Mouse (Mus musculus) liver, embryonic 12.5 days (tissue): ENCODE measurements around the gene Ankrd54. TPM values are rescaled to one million over a fixed set of nuclear protein-coding genes. Genes with fewer than 3 reads are reported as not detected.

ENCODE experiments used
- ATAC-seq: fragments of 200-750 bp; cut with Nextera tagmentation; 2 replicates; pipeline ENCODE4 v1.8.0; 2017; ENCODE audit warnings: moderate number of reproducible peaks, mild to moderate bottlenecking, moderate library complexity
- H3K27ac ChIP-seq: fragments of 300-500 bp; sonication (generic); 2 replicates; pipeline ENCODE4 v1.5.1; 2016; ENCODE audit warnings: mild to moderate bottlenecking
- H3K27me3 ChIP-seq: fragments of 300-500 bp; sonication (generic); replicated peaks from 2 replicates; pipeline ENCODE4 v1.6.1; 2016; ENCODE audit warnings: mild to moderate bottlenecking, moderate library complexity
- H3K36me3 ChIP-seq: fragments of 300-500 bp; sonication (generic); 2 replicates; pipeline ENCODE4 v1.6.1; 2016; ENCODE audit warnings: mild to moderate bottlenecking, moderate library complexity
- H3K4me1 ChIP-seq: fragments of 300-500 bp; sonication (generic); 2 replicates; pipeline ENCODE4 v1.6.1; 2016
- H3K4me2 ChIP-seq: fragments of 300-500 bp; sonication (generic); 2 replicates; pipeline ENCODE4 v1.6.1; 2016; ENCODE audit warnings: mild to moderate bottlenecking, moderate library complexity
- H3K4me3 ChIP-seq: fragments of 300-500 bp; sonication (generic); 2 replicates; pipeline ENCODE4 v1.5.1; 2016; ENCODE audit warnings: mild to moderate bottlenecking, moderate library complexity
- H3K9ac ChIP-seq: fragments of 300-500 bp; sonication (generic); 2 replicates; pipeline ENCODE4 v1.6.1; 2016; ENCODE audit warnings: mild to moderate bottlenecking, moderate library complexity
- H3K9me3 ChIP-seq: fragments of 300-500 bp; sonication (generic); replicated peaks from 2 replicates; pipeline ENCODE4 v1.6.1; 2016; ENCODE audit warnings: mild to moderate bottlenecking, moderate library complexity
- WGBS: fragments of 180-500 bp; shearing (Covaris S2); methylation state at CpG from one replicate; pipeline ENCODE4 v1.1.7; 2016; ENCODE audit not compliant: insufficient replicate concordance; 5-methylcytosine and 5-hydroxymethylcytosine counted together
- polyA plus RNA-seq: library from polyadenylated mRNA; unstranded; fragments of >200 nt; fragmentation: Nextera tagmentation; extraction: Ambion mirVana; gene quantifications from 2 replicates; pipeline ENCODE4 v1.2.1, GENCODE M21; 2016

Ankrd54 gene
- polyA plus RNA-seq, 1 experiment from 2014 or later, result 61.4 TPM

DNA sequence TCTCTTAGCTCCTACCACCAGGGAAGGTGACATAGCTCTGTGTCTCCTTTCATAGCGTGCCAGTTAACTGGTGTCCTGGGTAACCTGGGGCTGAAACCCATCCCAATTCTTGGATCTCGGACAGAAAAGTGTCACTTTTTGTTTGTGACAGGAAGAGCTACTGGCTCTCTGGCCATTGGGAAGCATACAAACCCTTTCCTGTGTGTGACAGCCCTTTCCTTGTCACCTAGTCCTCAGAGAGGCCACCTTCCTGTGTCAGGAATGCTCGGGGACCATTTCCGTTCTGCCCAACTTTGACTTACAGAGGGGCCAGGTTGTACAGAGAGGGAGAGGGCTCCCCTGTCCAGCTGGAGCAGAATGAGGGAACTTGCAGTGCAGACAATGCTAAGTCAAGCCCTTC is 36.8 kb upstream of the Ankrd54 start:
- Histone ChIP-seq H3K9ac (no peak overlapping the region), H3K36me3 (peaks cover 19% of the 10 kb centered on the region), H3K9me3 (no peaks in the 10 kb centered on the region), H3K27ac (peak overlapping the region; percentile 38; the same call in 1 of the 2 replicates), H3K27me3 (0 out of 2 replicates have a peak, but pooled peaks cover 13% of the 10 kb centered on the region), H3K4me1 (peaks cover 30% of the 10 kb centered on the region), H3K4me2 (no peak overlapping the region), H3K4me3 (no peak overlapping the region)
- 40% methylated on average over 4 of the region's 4 CpGs for WGBS
- ATAC-seq, result no peak

DNA sequence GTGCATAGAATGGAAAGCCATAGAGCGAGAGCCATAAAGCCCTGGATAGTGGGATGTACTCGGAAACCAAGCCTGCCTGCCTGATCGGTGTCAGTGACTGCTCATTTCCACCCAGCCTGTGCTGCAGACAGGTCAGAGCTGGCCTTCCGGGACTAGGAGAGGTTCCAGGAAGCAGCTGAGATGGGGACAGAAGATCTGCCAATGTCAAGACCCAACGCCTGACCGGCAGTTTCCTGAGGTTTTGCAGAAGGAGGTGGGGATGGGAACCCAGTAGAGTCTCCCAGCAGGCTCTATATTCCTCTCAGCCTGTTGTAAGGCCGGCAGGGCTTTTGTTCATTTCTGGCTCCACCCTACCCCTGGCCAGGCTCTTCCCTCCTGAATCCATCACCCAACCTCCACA is 36.2 kb upstream of the Ankrd54 start:
- no peaks in the 10 kb centered on the region for H3K9me3 ChIP-seq
- WGBS, result 20% methylated on average over 7 of the region's 7 CpGs
- ATAC-seq, result 0 out of 2 replicates have a peak, but pooled peaks have one; percentile 24
- H3K27ac ChIP-seq, result peak overlapping the region; percentile 38; the same call in 1 of the 2 replicates
- no peak overlapping the region for H3K9ac ChIP-seq
- 0 out of 2 replicates have a peak, but pooled peaks cover 13% of the 10 kb centered on the region for H3K27me3 ChIP-seq
- no peak overlapping the region for H3K4me3 ChIP-seq
- no peak overlapping the region for H3K4me2 ChIP-seq
- peaks cover 25% of the 10 kb centered on the region for H3K36me3 ChIP-seq
- H3K4me1 ChIP-seq, result peaks cover 30% of the 10 kb centered on the region

DNA sequence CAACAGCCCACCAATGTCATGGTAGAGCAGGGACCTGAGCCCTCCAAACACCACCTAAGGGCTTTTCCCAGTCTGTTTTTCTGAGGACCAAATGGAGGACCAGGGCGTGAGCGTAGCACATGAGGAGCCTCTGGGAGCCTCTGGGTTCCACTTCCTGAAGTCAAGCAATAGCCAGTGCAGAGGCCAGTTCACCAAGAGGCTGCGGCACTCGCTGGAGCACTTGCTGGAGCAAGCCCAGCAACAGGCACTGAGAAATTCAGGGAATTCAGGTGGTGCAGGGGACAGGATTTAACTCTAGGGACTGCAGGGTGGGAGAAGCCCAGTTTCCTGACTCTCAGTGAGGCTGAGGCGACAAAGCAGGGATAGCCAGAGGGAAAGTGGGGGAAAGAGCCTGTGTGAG is 35.5 kb upstream of the Ankrd54 start:
- no peaks in the 10 kb centered on the region for H3K9me3 ChIP-seq
- no peak overlapping the region; the same call in 1 of the 2 replicates for H3K4me2 ChIP-seq
- 51% methylated on average over 5 of the region's 5 CpGs for WGBS
- H3K9ac ChIP-seq, result no peak overlapping the region
- no peak for ATAC-seq
- no peak overlapping the region for H3K27ac ChIP-seq
- peaks cover 32% of the 10 kb centered on the region for H3K36me3 ChIP-seq
- H3K4me3 ChIP-seq, result no peak overlapping the region
- H3K4me1 ChIP-seq, result peaks cover 30% of the 10 kb centered on the region
- 0 out of 2 replicates have a peak, but pooled peaks cover 13% of the 10 kb centered on the region for H3K27me3 ChIP-seq

DNA sequence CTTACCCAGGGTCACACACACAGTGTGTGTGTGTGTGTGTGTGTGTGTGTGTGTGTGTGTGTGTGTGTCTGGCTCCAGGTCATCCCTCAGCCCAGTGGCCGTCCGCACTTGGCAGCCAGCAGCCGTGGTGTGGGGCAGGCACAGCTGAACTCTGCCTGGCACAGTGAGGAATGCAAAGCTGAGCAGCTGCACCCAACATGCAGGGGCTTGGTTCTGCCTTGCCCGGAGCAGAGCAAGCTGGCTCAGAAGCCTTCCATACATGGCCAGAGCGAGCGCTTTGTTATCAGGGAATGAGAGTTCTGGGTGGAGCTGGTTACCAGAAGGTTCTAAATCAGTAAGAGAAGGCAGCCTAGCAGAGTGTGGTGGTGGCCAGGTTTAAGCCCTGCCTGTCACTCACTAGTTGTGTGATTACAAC is 34.9 kb upstream of the Ankrd54 start:
- H3K4me2 ChIP-seq, result peak overlapping the region; percentile 17
- H3K4me1 ChIP-seq, result peaks cover 30% of the 10 kb centered on the region
- peaks cover 38% of the 10 kb centered on the region for H3K36me3 ChIP-seq
- WGBS, result 16% methylated on average over 6 of the region's 6 CpGs
- peak; percentile 77 for ATAC-seq
- H3K4me3 ChIP-seq, result no peak overlapping the region
- H3K27ac ChIP-seq, result peak overlapping the region; percentile 61; the same call in 1 of the 2 replicates
- 0 out of 2 replicates have a peak, but pooled peaks cover 13% of the 10 kb centered on the region for H3K27me3 ChIP-seq
- H3K9ac ChIP-seq, result no peak overlapping the region
- no peaks in the 10 kb centered on the region for H3K9me3 ChIP-seq

DNA sequence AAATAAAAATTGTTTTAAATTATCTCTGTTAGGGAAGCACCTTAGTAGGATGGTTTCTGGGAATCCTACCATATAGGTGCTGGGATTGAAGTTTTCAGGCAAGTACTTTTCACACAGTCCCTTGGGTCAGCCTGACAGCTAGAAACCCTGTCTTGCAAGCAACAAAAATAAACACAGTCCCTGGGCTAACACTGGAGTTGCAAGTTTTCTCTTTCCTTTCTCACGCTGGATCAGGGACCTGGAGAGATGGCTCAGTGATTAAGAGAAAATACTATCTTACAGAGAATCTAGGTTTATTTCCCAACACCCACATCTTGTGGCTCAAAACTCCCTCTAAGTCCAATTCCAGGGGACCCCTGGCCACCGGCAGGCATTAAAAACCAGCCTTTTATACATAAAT is 34.4 kb upstream of the Ankrd54 start:
- Histone ChIP-seq H3K27ac (peak overlapping the region; percentile 61; the same call in 1 of the 2 replicates), H3K9me3 (no peaks in the 10 kb centered on the region), H3K27me3 (0 out of 2 replicates have a peak, but pooled peaks cover 13% of the 10 kb centered on the region), H3K4me2 (peak overlapping the region; percentile 17; the same call in 1 of the 2 replicates), H3K9ac (no peak overlapping the region), H3K4me3 (no peak overlapping the region), H3K4me1 (peaks cover 30% of the 10 kb centered on the region), H3K36me3 (peaks cover 43% of the 10 kb centered on the region)
- no peak for ATAC-seq
- WGBS, result 45% methylated on average over 2 of the region's 2 CpGs

DNA sequence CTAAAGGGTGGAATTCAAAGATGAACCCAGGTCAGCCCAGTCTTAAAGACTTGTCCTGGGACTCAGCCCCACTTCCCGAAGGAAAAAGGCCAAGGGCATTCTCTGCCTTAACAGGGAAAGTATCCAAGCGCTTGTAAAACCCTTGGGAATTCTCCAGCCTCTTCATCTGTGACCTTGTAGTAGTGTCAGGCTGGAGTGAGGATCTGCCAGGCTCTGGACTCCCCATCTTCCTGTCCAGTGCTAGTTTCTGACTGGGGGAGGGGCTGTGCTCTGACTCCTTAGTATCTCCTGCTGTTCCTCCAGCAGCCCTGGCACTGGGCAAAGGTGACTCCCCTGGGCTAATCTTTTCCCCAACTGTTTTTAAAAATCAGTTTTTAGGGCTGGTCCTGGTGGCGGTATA is 33.9 kb upstream of the Ankrd54 start:
- no peak overlapping the region for H3K4me3 ChIP-seq
- 0 out of 2 replicates have a peak, but pooled peaks cover 13% of the 10 kb centered on the region for H3K27me3 ChIP-seq
- no peak overlapping the region for H3K4me2 ChIP-seq
- WGBS, result 67% methylated on average over 3 of the region's 3 CpGs
- no peak overlapping the region for H3K27ac ChIP-seq
- no peaks in the 10 kb centered on the region for H3K9me3 ChIP-seq
- H3K4me1 ChIP-seq, result peaks cover 30% of the 10 kb centered on the region
- no peak overlapping the region for H3K9ac ChIP-seq
- no peak for ATAC-seq
- peaks cover 48% of the 10 kb centered on the region for H3K36me3 ChIP-seq

DNA sequence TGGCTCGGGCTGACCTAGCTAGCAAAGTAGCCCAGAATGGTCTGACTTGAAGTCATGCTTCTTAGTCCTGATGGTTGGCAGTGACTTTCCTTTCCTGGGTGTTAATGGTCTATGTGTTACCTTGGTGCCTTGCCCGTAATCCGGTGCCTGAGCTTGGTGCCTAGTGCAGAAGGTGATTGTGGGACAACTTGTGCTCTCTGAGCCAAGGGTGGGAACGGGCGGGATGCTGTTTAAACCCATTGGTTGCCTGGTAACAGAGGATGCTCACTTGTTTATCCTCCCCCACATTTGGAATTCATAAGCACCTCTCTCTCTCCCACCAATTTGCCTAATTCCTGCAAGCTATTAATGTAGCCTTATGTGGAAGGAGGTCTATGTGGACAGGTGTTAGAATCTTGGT is 32.8 kb upstream of the Ankrd54 start:
- Histone ChIP-seq H3K27me3 (0 out of 2 replicates have a peak, but pooled peaks cover 10% of the 10 kb centered on the region), H3K27ac (no peak overlapping the region), H3K9ac (no peak overlapping the region), H3K36me3 (peaks cover 59% of the 10 kb centered on the region), H3K4me3 (no peak overlapping the region), H3K9me3 (no peaks in the 10 kb centered on the region), H3K4me2 (no peak overlapping the region), H3K4me1 (peaks cover 30% of the 10 kb centered on the region)
- 86% methylated on average over 5 of the region's 5 CpGs for WGBS
- ATAC-seq, result no peak

DNA sequence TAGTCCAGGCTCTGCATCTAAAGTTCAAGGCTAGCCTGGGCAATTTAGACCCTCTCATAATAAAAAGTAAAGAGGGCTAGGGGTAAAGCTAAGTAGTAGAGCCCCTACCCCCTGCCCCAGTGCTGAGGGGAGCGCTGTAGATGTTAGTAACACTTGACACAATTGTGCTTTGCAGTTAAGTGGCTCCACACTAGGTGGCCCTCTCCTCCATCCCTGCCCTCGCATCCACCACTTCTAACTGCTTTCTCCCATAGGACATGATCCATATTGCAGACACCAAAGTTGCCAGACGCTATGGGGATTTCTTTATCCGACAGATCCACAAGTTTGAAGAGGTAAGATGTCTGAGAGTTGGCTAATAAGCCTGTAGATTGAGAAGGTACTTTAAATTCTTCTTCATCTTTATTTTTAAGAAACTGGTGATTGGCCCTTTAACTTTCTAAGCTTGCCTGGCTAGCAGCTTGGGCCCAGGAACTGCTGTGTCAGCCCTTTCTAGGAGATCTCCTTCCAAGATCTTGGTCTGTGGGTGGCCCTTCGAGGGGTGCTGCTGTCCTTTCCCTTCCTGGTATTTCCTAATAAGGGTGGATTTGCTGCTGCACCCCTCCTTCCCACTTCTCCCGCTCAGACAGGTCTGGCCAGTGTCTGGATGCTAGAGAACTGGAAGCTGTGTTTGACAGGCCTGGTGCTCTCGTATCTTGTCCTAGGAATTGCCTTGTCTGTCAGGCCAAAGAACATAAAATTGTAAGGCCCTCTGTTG is 30.6 kb upstream of the Ankrd54 start:
- Histone ChIP-seq H3K4me2 (no peak overlapping the region), H3K4me1 (peaks cover 23% of the 10 kb centered on the region), H3K4me3 (no peak overlapping the region), H3K27me3 (0 out of 2 replicates have a peak, but pooled peaks cover 3% of the 10 kb centered on the region), H3K36me3 (peaks cover 81% of the 10 kb centered on the region), H3K9ac (no peak overlapping the region), H3K27ac (no peak overlapping the region), H3K9me3 (no peaks in the 10 kb centered on the region)
- WGBS, result 76% methylated on average over 7 of the region's 7 CpGs
- ATAC-seq, result no peak

DNA sequence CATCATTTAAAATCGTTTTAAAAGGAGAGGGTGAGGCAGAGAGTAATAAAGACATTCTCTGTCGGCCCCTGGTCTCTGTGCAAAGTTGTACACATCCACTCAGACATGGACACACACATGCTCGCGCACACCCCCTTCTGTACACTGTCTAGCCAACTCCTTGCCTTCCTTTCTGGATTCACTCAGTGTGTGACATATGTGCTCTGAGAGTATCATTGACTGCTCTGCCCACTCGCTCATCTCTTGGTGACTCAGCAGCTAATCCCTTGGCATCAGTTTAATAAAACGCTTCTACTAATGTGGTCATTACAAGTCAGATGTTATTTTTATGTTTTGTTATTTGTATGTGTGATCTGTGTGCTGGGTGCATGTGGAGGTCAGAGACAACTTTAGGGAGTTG is 29.6 kb upstream of the Ankrd54 start:
- no peak overlapping the region for H3K4me3 ChIP-seq
- no peaks in the 10 kb centered on the region for H3K27me3 ChIP-seq
- whole genome bisulfite sequencing, result 82% methylated on average over 6 of the region's 6 CpGs
- no peaks in the 10 kb centered on the region for H3K9me3 ChIP-seq
- no peak for ATAC-seq
- no peak overlapping the region for H3K4me2 ChIP-seq
- no peak overlapping the region for H3K9ac ChIP-seq
- H3K27ac ChIP-seq, result no peak overlapping the region
- H3K36me3 ChIP-seq, result peaks cover 90% of the 10 kb centered on the region
- peaks cover 14% of the 10 kb centered on the region for H3K4me1 ChIP-seq

DNA sequence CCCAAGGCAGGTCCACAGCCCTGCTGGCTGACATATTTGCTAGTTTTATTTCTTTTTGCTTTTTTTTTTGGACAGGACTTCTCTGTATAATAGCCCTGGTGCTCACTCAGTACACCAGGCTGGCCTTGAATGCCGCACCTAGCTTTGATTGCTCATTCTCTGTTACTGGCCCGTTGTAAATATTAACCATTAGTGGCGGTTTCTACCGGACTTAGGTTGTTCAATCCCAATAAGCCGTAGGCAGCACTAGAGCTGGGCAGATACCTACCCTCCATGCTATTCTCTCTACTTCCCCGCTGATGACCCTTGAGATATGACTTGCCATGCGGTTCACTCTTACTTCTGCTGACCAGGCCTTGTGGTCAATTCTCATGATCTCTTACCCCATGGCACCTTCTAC is 16.9 kb upstream of the Ankrd54 start:
- 89% methylated on average over 7 of the region's 7 CpGs for WGBS
- H3K4me3 ChIP-seq, result no peak overlapping the region
- ATAC-seq, result no peak
- H3K27me3 ChIP-seq, result no peaks in the 10 kb centered on the region
- no peak overlapping the region for H3K9ac ChIP-seq
- H3K4me2 ChIP-seq, result no peak overlapping the region
- H3K27ac ChIP-seq, result no peak overlapping the region
- H3K9me3 ChIP-seq, result no peaks in the 10 kb centered on the region
- H3K4me1 ChIP-seq, result peaks cover 21% of the 10 kb centered on the region
- peaks cover 87% of the 10 kb centered on the region for H3K36me3 ChIP-seq

DNA sequence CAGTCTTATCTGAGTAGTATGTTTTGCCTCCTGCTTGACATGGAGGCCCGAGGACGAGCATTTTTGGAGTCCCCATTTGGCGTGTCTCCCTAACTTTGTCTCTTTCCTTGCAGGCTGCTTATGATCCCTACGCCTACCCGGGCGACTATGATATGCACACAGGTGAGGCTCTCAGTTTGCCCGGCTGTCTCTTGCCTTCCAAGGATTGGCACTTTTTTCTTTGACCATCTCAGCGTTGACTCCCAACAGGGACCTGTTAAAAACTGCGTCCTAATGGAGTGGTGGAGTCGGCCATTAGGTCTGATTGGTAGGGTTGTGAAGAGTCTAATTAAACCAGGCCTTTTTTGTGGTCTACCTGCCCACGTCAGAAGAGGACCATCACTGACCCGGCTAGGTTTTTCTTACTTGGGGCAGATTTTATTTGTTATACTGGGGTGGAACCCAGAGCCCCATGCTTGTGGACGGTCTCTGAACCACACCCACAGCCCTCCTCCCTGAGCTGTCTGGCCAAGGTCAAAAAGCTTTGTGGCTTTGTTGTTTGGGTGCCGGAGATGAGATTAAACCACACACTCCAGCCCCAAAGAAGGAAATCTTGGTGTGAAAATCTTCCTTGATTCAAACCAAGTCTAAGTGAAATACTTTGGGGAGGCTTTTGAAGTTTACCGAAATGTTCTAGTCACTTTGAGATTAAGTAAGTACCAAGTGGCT is 13.1 kb upstream of the Ankrd54 start:
- Histone ChIP-seq H3K9ac (peak overlapping the region; percentile 84), H3K4me2 (peak overlapping the region; percentile 94), H3K36me3 (peaks cover 49% of the 10 kb centered on the region), H3K4me1 (peaks cover 30% of the 10 kb centered on the region), H3K4me3 (peak overlapping the region; percentile 86), H3K27me3 (no peaks in the 10 kb centered on the region), H3K27ac (peak overlapping the region; percentile 81), H3K9me3 (no peaks in the 10 kb centered on the region)
- 14% methylated on average over 15 of the region's 15 CpGs for WGBS
- peak; percentile 25; the same call in 1 of the 2 replicates for ATAC-seq
